Mouse (Mus musculus) olfactory bulb, adult 2 months (tissue): Measurements from ENCODE around the gene Syt16.

Experiments used
- CTCF ChIP-seq: fragments of 200-500 bp; IDR thresholded peaks from 2 replicates; pipeline ENCODE4 v1.5.1; 2012; ENCODE audit warnings: low read depth, mild to moderate bottlenecking, low read length, moderate library complexity; ENCODE audit not compliant: insufficient read depth
- POLR2A ChIP-seq: fragments of 200-500 bp; IDR thresholded peaks from 2 replicates; pipeline ENCODE4 v1.6.1; 2012; ENCODE audit warnings: mild to moderate bottlenecking, low read depth, low read length, moderate library complexity; ENCODE audit not compliant: insufficient read depth

- TF ChIP-seq POLR2A (peak; percentile 31; the same call in 1 of the 2 replicates), CTCF (no peak)
Observed at GRCm38 (mm10) chr12:73997297-73998127, at the start of gene Syt16.
